Mouse (Mus musculus): ENCODE data around the gene Ntf3. TPM values are rescaled to one million over a fixed set of nuclear protein-coding genes. Genes with fewer than 3 reads are reported as not detected.

Gene Ntf3
- 1 to 10 TPM; 1.4 to 2.4 TPM for total RNA-seq (2021)
- long read RNA-seq, experiment 1, partial matches to known transcripts: 0 of 5 reads
- long read RNA-seq, experiment 1, other reads (novel, unspliced or antisense): 1 of 5 reads
- long read RNA-seq, experiment 2, partial matches to known transcripts: 0 of 3 reads
- long read RNA-seq, experiment 2, other reads (novel, unspliced or antisense): 0 of 3 reads

- Histone ChIP-seq H3K27ac (peak within 1 kb of the TSS; percentile 76), H3K4me3 (peak within 1 kb of the TSS; percentile 80)
- intact Hi-C loops (cut with DNase I): loop anchor here (1.0 to 5.0 kb wide), 4 partner anchors 79 to 544 kb away; no protein-coding TSS in a partner anchor
- no peak for TF ChIP-seq CTCF (IDR thresholded peaks at IDR 0.05)
- peak; percentile 49 for DNase-seq
Measured at GRCm38 (mm10) chr6:126166548-126167207, at the start of gene Ntf3. Ntf3 (minus strand) TSS chr6:126166910.

GRCm38 (mm10) chr6:126213330-126213729, 46.6 kb upstream of the Ntf3 start:
- no peak for TF ChIP-seq CTCF (IDR thresholded peaks at IDR 0.05)
- no peak for DNase-seq
- H3K27ac ChIP-seq: no peak overlapping the region
- H3K4me3 ChIP-seq: no peak overlapping the region
- intact Hi-C loops (cut with DNase I): no loop called here

GRCm38 (mm10) chr6:126203366-126203765, 36.7 kb upstream of the Ntf3 start:
- H3K27ac ChIP-seq: no peak overlapping the region
- no peak for DNase-seq
- no peak for TF ChIP-seq CTCF (IDR thresholded peaks at IDR 0.05)
- intact Hi-C loops (cut with DNase I): no loop called here
- H3K4me3 ChIP-seq: no peak overlapping the region

DNA sequence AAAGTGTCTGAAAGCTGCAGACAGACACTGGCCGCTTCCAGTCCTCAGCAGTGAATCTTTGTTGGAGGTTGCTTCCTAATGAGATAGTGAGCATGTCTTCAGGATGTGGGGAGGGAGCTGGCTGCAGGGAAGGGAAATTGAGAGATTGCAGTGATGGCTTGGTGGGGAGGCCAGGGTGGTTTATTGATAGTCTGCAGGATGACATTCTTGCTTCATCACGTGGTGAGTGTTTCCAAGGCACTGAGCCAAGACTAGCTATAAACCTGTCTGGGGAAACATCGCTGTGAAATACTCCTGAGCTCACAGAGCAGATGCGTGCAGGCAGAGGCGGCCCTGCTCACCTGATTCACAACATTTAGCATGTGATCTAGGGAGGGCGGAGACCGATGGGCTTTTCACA, 36.2 kb upstream of the Ntf3 start:
- TF ChIP-seq CTCF (IDR thresholded peaks at IDR 0.05): no peak
- no peak overlapping the region for H3K27ac ChIP-seq
- intact Hi-C loops (cut with DNase I): no loop called here

DNA sequence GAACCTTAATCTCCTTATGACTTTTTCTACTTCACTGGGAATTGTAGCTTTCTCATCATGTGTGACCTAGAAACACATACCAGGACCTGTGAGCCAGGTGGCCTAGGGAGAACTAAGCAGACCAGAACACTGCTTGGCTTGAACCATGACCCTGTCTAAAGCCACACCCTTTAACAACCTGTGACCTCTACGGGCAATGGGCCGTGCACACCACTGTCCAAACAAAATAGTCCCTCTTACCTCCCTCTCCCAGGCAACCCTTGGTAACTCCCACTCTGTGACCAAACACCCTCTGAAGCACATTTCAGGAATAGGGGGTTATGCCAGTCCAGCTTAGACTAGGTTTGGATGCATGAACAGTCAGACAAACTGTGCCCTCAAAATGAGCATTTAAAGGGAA, 35.0 kb upstream of the Ntf3 start:
- Histone ChIP-seq H3K4me3 (no peak overlapping the region), H3K27ac (no peak overlapping the region)
- no peak for TF ChIP-seq CTCF (IDR thresholded peaks at IDR 0.05)
- intact Hi-C loops (cut with DNase I): no loop called here
- DNase-seq: no peak

More for the DNA sequence above, 36.2 kb upstream of the Ntf3 start:
- no peak overlapping the region for H3K4me3 ChIP-seq
- DNase-seq: no peak

- intact Hi-C loops (cut with DNase I): no loop called here
- no peak overlapping the region for H3K27ac ChIP-seq
- peak; percentile 24 for DNase-seq
- no peak overlapping the region for H3K4me3 ChIP-seq
- TF ChIP-seq CTCF (IDR thresholded peaks at IDR 0.05): no peak
Measured at GRCm38 (mm10) chr6:126199916-126200315, 33.2 kb upstream of the Ntf3 start.

GRCm38 (mm10) chr6:126194760-126195159, 28.1 kb upstream of the Ntf3 start:
- DNase-seq: no peak
- H3K4me3 ChIP-seq: no peak overlapping the region
- H3K27ac ChIP-seq: no peak overlapping the region

DNA sequence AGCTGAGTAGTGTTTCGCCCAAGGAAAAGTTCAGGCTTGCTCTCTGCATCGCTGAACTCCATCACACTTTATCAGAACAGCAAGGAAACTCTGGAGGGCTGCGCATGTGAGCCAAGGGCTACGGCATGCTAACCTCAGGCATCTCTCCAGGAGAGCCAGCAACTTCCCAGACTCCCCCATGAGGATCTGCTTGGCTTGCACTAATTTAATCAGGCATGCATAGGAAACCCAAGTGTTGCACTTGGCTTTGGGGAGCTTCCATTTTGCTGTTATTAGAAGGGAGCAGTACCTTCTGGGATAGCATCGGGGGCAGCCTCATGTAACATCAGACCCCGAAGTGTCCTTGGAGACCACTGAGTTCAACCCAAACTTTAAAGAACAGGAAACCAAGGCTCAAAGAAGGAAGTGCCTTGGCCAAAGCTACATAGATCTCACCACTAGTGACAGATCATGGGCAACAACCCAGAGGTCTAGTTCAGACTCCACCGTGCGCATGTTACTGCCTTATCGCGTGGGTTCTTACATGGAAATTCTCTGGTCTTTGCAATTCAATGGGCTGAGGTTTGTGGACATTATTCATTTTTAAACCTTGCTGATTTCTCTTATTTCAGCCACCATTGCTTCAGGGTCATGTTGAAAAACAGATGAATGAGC, 23.6 kb upstream of the Ntf3 start:
- no peak overlapping the region for H3K27ac ChIP-seq
- intact Hi-C loops (cut with DNase I): no loop called here
- TF ChIP-seq CTCF (IDR thresholded peaks at IDR 0.05): no peak
- no peak overlapping the region for H3K4me3 ChIP-seq
- no peak for DNase-seq

More at GRCm38 (mm10) chr6:126194760-126195159, 28.1 kb upstream of the Ntf3 start:
- intact Hi-C loops (cut with DNase I): no loop called here
- TF ChIP-seq CTCF (IDR thresholded peaks at IDR 0.05): no peak

- intact Hi-C loops (cut with DNase I): no loop called here
- Histone ChIP-seq H3K4me3 (no peak overlapping the region), H3K27ac (no peak overlapping the region)
- no peak for DNase-seq
- TF ChIP-seq CTCF (IDR thresholded peaks at IDR 0.05): no peak
Measured at GRCm38 (mm10) chr6:126187400-126187799, 20.7 kb upstream of the Ntf3 start.

GRCm38 (mm10) chr6:126186116-126186515, 19.4 kb upstream of the Ntf3 start:
- no peak for TF ChIP-seq CTCF (IDR thresholded peaks at IDR 0.05)
- H3K4me3 ChIP-seq: no peak overlapping the region
- DNase-seq: no peak
- no peak overlapping the region for H3K27ac ChIP-seq
- intact Hi-C loops (cut with DNase I): no loop called here

GRCm38 (mm10) chr6:126172071-126172470, 5.4 kb upstream of the Ntf3 start:
- intact Hi-C loops (cut with DNase I): no loop called here
- TF ChIP-seq CTCF (IDR thresholded peaks at IDR 0.05): no peak
- H3K27ac ChIP-seq: no peak overlapping the region
- no peak for DNase-seq
- no peak overlapping the region for H3K4me3 ChIP-seq

GRCm38 (mm10) chr6:126170772-126171171, 4.1 kb upstream of the Ntf3 start:
- TF ChIP-seq CTCF (IDR thresholded peaks at IDR 0.05): no peak
- intact Hi-C loops (cut with DNase I): no loop called here
- no peak for DNase-seq
- Histone ChIP-seq H3K4me3 (no peak overlapping the region), H3K27ac (no peak overlapping the region)

GRCm38 (mm10) chr6:126167731-126168130, 1.0 kb upstream of the Ntf3 start:
- Histone ChIP-seq H3K27ac (peak overlapping the region; percentile 76), H3K4me3 (no peak overlapping the region)
- TF ChIP-seq CTCF (IDR thresholded peaks at IDR 0.05): peak; percentile 80
- no peak for DNase-seq
- intact Hi-C loops (cut with DNase I): loop anchor here (1.0 to 5.0 kb wide), 5 partner anchors 80 to 545 kb away; no protein-coding TSS in a partner anchor
